Mouse (Mus musculus) layer of hippocampus, adult 18-20 months (tissue): ENCODE measurements at regions not wholly inside any gene's neighbourhood (a gene's known extent, or its start where the extent isn't known, plus 50 kb on each side); places are given as distances from the start of the nearest gene placed in this dataset.
A peak's percentile ranks its signal among the peaks of the same experiment; 100 is the strongest.

Experiments used
- DNase-seq, 2 experiments: peaks; one replicate each; pipeline ENCODE4 v3.0.0; 2022; ENCODE audit warnings: low spot score in 2 of 2

- no peak for DNase-seq
These were observed 237.1 kb upstream of the Mpped2 start for GRCm38 (mm10) chr2:106455972-106456371.

DNA sequence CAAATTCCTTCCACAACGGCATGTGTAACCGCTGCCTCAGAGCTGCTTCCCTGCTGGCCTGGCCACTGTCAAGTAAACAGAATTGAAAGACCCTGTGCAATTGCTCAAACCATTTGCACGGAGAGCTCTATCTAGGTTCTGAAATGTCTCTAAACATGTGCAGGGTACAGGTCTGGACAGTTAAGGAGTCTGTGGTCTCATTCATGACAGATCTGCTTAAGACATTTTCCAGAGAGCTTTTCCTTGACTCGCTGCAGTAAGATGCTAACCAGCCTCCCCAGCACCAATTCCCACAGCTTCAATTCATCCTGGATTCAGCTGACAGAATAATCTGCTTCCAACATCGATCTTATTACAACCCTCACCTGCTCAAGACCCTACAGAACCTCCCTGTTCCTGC lies 235.1 kb upstream of the Mpped2 start:
- DNase-seq, result no peak

DNA sequence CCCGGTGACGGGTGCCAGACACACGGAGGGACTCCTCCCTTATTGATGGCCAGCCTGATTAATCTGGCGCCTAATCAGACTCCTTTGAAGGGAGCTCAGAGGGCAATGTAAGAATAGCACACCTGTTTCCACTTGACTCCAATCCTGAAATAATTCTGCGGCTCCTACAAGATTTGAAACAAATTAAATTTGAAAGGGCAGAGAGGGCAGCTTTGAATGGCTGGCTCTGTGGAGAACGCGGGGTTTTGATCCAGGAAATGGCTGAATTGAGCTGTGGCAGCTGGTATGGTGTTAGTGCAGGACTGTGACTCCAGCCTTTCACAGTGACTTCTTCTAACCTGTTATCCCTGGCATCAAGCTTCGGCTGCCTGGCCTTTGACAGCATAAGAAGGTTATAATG lies 232.0 kb upstream of the Mpped2 start:
- DNase-seq, result no peak

- DNase-seq, result no peak
These were observed 231.6 kb upstream of the Mpped2 start for GRCm38 (mm10) chr2:106461490-106461889.

GRCm38 (mm10) chr2:106461973-106462637 lies 231.0 kb upstream of the Mpped2 start:
- DNase-seq, result no peak

DNA sequence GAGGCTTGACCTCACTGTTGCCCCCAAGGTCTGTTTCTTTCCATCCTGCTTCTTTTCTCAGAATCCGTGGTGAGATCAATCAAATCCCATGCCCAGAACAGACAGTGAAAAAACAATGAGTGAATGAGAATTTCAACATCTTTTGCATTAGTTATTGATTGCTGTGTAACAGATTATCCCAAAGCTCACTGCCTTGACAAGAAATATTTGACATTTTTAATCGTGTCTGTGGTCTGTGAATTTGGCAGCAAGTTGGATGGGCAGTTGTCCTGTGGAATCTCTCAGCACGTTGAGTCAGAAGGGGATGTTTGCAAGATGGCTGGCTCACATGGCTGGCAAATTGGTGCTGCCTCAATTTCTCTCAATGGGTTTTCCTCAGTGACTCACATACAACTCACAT lies 228.0 kb upstream of the Mpped2 start:
- no peak for DNase-seq

DNA sequence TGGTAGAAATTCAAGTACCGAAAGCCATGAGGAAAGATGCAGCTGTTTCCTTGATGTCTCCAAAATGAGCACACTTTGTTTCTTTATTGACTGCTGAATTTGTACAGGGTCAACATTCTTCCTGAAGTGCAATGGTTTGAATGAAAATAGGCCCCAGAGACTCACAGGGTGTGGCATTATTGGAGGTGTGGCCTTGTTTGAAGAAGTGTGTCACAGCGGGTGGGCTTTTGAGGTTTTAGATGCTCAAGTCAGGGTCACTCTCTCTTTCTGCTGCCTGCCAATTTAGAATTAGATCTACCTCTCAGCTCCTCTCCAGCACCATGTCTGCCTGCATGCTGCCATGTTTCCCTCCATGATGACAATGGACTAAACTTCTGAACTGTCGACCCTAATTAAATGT lies 227.2 kb upstream of the Mpped2 start:
- DNase-seq, result no peak

GRCm38 (mm10) chr2:106469196-106469595 lies 223.9 kb upstream of the Mpped2 start:
- DNase-seq, result no peak

DNA sequence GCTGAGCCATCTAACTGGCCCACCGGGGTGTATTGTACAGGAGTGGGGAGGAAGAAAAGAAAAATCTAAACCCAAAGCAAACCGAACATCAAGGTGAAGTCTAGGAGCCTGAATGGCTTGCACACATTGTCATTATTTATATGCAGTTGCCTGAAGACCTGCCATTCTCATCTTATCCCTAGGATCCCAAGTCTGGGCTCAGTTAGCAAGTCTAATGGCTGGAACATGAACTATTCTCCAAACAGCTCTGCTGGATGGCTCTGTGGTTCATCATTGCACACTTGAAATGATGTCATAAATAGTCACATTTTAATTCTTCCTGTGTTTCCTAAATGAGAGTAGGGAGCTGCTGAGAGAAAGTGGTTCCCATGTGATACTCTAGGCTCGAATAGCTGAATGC lies 219.6 kb upstream of the Mpped2 start:
- DNase-seq, result no peak

- DNase-seq, result no peak
These were observed 215.1 kb upstream of the Mpped2 start for GRCm38 (mm10) chr2:106477991-106478390.

GRCm38 (mm10) chr2:106487335-106488082 lies 205.6 kb upstream of the Mpped2 start:
- DNase-seq, result no peak

GRCm38 (mm10) chr2:106498735-106499134 lies 194.3 kb upstream of the Mpped2 start:
- DNase-seq, result no peak

DNA sequence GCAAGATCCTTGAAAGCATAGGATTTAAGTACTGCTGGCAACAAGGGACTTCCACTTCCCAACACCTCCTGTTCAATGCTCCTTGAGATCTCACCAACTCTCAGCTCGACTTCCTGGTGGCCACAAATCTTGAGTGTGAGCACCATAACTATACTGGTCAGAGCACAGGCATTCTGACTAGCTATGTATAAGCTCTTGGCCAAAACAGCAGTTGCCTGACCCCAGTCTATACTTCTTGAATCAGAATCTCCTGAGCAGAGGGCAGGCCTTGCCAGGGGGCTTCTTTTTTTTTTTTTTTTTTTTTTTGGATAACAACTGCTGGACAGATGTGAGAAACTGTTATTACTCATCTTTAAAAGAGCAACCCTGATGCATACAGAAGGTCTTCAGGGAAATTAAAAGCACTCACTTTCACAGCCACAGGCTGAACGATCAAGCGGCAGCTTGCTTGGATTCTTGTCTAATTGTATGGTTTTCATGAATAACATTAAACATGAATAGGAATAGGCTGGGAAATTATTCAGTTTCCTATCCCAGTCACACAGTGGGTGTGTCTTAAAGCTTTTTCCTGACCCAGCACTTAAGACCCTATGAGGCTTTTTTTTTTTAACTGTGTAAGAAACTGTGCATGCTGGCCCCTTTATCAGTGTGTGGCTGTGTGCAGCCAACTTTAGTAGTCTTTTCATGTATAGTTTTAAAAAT lies 193.7 kb upstream of the Mpped2 start:
- no peak for DNase-seq

DNA sequence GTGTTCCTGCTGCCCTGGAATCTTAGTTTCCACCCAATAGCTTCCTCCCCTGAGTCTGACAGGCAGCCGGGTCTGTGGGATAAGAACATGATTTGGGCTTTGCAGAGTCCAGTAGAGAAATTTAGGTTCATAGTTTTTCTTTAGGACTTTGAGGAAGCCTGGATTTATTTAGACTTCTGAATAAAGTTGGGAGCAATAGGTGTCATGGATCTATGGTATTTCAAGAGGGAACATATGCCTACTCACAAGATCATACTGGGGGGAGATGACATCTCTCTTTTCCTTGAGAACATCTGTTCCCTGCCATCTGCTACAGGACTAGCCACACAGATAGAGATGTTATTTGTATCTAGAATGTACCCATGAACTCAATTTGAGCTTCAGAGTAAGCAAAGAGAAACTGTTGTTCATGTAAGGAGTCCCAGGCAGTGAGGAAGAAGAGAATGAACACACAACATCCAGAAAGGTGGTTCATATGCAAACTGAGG lies 188.1 kb upstream of the Mpped2 start:
- no peak for DNase-seq

- no peak for DNase-seq
These were observed 181.2 kb upstream of the Mpped2 start for GRCm38 (mm10) chr2:106511889-106512288.

DNA sequence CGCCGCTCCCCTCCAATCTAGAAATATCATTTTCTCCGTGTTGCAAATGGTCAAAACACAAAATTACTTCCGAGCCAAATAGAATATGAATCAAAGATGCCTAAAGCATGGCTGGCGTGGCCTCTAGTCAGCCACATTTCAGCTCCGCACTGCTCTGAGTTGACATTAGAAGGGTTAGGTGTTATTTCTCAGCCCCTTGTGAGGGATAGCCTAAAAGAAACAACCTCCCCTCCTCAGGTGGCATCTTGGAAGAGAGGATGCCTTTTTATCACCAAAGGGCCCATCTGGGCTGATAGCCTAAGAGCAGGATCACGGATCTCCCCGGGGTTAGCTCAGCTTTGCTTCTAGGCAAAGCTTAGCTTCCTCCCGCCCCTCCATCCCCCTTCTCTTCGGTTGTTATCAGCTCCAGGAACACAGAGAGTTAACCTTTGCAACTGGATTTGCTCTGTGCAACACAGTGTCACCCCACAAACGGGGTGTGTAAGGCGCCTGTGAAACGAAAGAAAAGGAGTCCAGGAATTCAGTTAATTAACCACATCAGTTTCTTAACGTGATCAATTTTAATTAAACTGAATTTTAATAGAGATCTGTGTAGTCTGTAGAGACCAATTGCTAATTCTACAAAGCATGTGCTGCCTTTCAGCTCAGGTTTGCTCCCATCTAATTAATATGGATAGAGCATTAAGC lies 180.6 kb upstream of the Mpped2 start:
- DNase-seq, result no peak

DNA sequence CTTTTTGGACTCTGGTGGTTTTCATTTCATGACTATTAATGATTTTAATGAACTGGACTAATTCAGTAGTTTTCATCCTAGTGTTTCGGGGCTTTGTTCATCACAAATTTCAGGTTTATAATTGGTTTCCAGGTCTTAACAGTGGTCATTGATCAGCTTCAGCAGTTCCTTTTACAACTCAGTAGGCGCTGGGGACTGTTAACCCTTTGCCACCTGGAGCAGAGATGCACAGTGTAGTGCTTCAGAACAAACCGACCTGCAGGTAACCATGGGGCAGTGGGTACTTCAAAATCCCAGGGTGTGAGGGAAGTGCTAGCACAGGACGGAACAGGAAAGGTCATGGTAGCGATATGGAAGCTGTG lies 180.1 kb upstream of the Mpped2 start:
- DNase-seq, result no peak

GRCm38 (mm10) chr2:106517224-106517623 lies 175.8 kb upstream of the Mpped2 start:
- peak in 1 of 2 experiments; percentile 34 for DNase-seq

- DNase-seq, result peak in 1 of 2 experiments; percentile 15
These were observed 170.1 kb upstream of the Mpped2 start for GRCm38 (mm10) chr2:106522961-106523360.

GRCm38 (mm10) chr2:106527008-106527407 lies 166.1 kb upstream of the Mpped2 start:
- no peak for DNase-seq

- DNase-seq, result no peak
These were observed 163.8 kb upstream of the Mpped2 start for GRCm38 (mm10) chr2:106529247-106529646.

GRCm38 (mm10) chr2:106529746-106530145 lies 163.3 kb upstream of the Mpped2 start:
- no peak for DNase-seq
